In genomic region chr11:19713597-19713996, GRCm38 (mm10) we compare ENCODE assay signal across 11 mouse cellular contexts.
A peak's percentile ranks its signal among the peaks of the same experiment; 100 is the strongest.
DNase-seq lines count a peak whose midpoint lies in the region; ATAC-seq lines count a peak whose summit lies in the region.
"Had no signal": no experiment of that assay in that cellular context is flagged by ENCODE, and none has a peak within 500 bp of the region (broad histone marks: within the 10 kb centered on the region; RNA-seq: fewer than 3 reads in every experiment).

No protein-coding gene starts in this region.

- H3K27ac ChIP-seq in neural tube, embryonic 12.5 days, result no peak overlapping the region
- no peak overlapping the region for H3K27ac ChIP-seq in limb, embryonic 13.5 days
- H3K27ac ChIP-seq: intestine, embryonic 15.5 days; liver, embryonic 13.5 days had no signal

- no peak overlapping the region for H3K9ac ChIP-seq in neural tube, embryonic 12.5 days
- no peak overlapping the region for H3K9ac ChIP-seq in limb, embryonic 13.5 days
- H3K9ac ChIP-seq: intestine, embryonic 15.5 days; liver, embryonic 13.5 days had no signal

- 76% methylated on average over 20 of the region's 20 CpGs for WGBS in neural tube, embryonic 12.5 days
- 72% methylated on average over 20 of the region's 20 CpGs for WGBS in limb, embryonic 13.5 days

- no peaks in the 10 kb centered on the region for H3K9me3 ChIP-seq in neural tube, embryonic 12.5 days
- no peaks in the 10 kb centered on the region for H3K9me3 ChIP-seq in limb, embryonic 13.5 days
- H3K9me3 ChIP-seq: intestine, embryonic 15.5 days; liver, embryonic 13.5 days; megakaryocyte, embryonic 14.5 days had no signal

- intact Hi-C loops in heart, postnatal 36 days (cut with DNase I), result loop anchor here (5.0 kb wide), 1 partner anchor 836 kb away; no protein-coding TSS in a partner anchor

- 0 out of 2 replicates have a peak, but pooled peaks cover 3% of the 10 kb centered on the region for H3K4me1 ChIP-seq in neural tube, embryonic 12.5 days
- peaks cover 4% of the 10 kb centered on the region; the same call in 1 of the 2 replicates for H3K4me1 ChIP-seq in limb, embryonic 13.5 days
- H3K4me1 ChIP-seq: intestine, embryonic 15.5 days; liver, embryonic 13.5 days; megakaryocyte, embryonic 14.5 days had no signal

- H3K4me2 ChIP-seq in neural tube, embryonic 12.5 days (replicated peaks), result peak overlapping the region; percentile 7; the same call in 1 of the 2 replicates
- 0 out of 2 replicates have a peak overlapping the region, but pooled peaks have one; percentile 21 for H3K4me2 ChIP-seq in limb, embryonic 13.5 days (replicated peaks)
- H3K4me2 ChIP-seq: intestine, embryonic 15.5 days; liver, embryonic 13.5 days had no signal

- DNase-seq in heart, adult 11 months, result peak; percentile 73
- DNase-seq in heart, postnatal 36 days, result no peak
- no peak for DNase-seq in neural tube, embryonic 10.5 days (ENCODE audit: extremely low spot score, low spot score)
- no peak for DNase-seq in urinary bladder, postnatal 25 days (ENCODE audit: low spot score)
- DNase-seq in embryo, embryonic 10.5 days (ENCODE audit: low spot score), result no peak
- no peak for DNase-seq in thymus, adult 18-20 months
- DNase-seq: liver, embryonic 13.5 days had no signal

- ATAC-seq in neural tube, embryonic 12.5 days (ENCODE audit: low FRiP score, low read depth), result no peak
- no peak; the same call in 1 of the 2 replicates for ATAC-seq in limb, embryonic 13.5 days (ENCODE audit: low FRiP score, low read depth)
- ATAC-seq: intestine, embryonic 15.5 days had no signal

- no peak overlapping the region for H3K4me3 ChIP-seq in neural tube, embryonic 12.5 days
- H3K4me3 ChIP-seq in limb, embryonic 13.5 days, result no peak overlapping the region
- H3K4me3 ChIP-seq: intestine, embryonic 15.5 days; liver, embryonic 13.5 days; megakaryocyte, embryonic 14.5 days had no signal

- H3K27me3 ChIP-seq in neural tube, embryonic 12.5 days (replicated peaks), result no peaks in the 10 kb centered on the region
- peaks cover 8% of the 10 kb centered on the region for H3K27me3 ChIP-seq in limb, embryonic 13.5 days
- H3K27me3 ChIP-seq: intestine, embryonic 15.5 days; liver, embryonic 13.5 days; megakaryocyte, embryonic 14.5 days had no signal

- H3K36me3 ChIP-seq in neural tube, embryonic 12.5 days, result no peaks in the 10 kb centered on the region
- no peaks in the 10 kb centered on the region for H3K36me3 ChIP-seq in limb, embryonic 13.5 days
- H3K36me3 ChIP-seq: intestine, embryonic 15.5 days; liver, embryonic 13.5 days had no signal
